Mouse (Mus musculus) heart, adult 2 months (tissue): ENCODE measurements at regions not wholly inside any gene's neighbourhood (a gene's known extent, or its start where the extent isn't known, plus 50 kb on each side); places are given as distances from the start of the nearest gene placed in this dataset.

Source experiments
- DNase-seq, 2 experiments: peaks; one replicate each; pipeline ENCODE4 v3.0.0; 2021
- H3K27ac ChIP-seq: fragments of 200-600 bp; 2 replicates; pipeline ENCODE4 v1.8.1; 2022
- H3K27me3 ChIP-seq: fragments of 200-500 bp; 2 replicates; pipeline ENCODE4 v1.6.1; 2012; ENCODE audit warnings: mild to moderate bottlenecking, low read length, inconsistent platforms, mixed read lengths; ENCODE audit not compliant: control insufficient read depth, insufficient read depth
- H3K36me3 ChIP-seq: fragments of 200-500 bp; 2 replicates; pipeline ENCODE4 v1.6.1; 2012; ENCODE audit warnings: low read length, inconsistent platforms; ENCODE audit not compliant: control insufficient read depth, insufficient read depth
- H3K4me1 ChIP-seq: fragments of 200-500 bp; 2 replicates; pipeline ENCODE4 v1.6.1; 2011; ENCODE audit warnings: low read length; ENCODE audit not compliant: control insufficient read depth, insufficient read depth
- H3K4me3 ChIP-seq: fragments of 200-600 bp; 2 replicates; pipeline ENCODE4 v1.8.1; 2022
- H3K79me2 ChIP-seq: fragments of 200-500 bp; replicated peaks from 2 replicates; pipeline ENCODE4 v1.6.1; 2012; ENCODE audit warnings: mild to moderate bottlenecking, inconsistent platforms, low read length, moderate library complexity, mixed read lengths; ENCODE audit not compliant: control insufficient read depth, insufficient read depth
- H3K9ac ChIP-seq: fragments of 200-500 bp; 2 replicates; pipeline ENCODE4 v1.6.1; 2012; ENCODE audit warnings: low read depth, mild to moderate bottlenecking, control low read depth, inconsistent platforms, low read length, mixed read lengths
- CTCF ChIP-seq: fragments of 200-600 bp; IDR thresholded peaks from 2 replicates; pipeline ENCODE4 v1.8.1; 2022; ENCODE audit warnings: antibody characterized with exemption, mild to moderate bottlenecking, moderate library complexity
- EP300 ChIP-seq: fragments of 200-500 bp; IDR thresholded peaks from 2 replicates; pipeline ENCODE4 v1.6.1; 2011; ENCODE audit warnings: low read depth, low read length, control low read depth; ENCODE audit not compliant: insufficient read depth
- POLR2A ChIP-seq: fragments of 200-500 bp; IDR thresholded peaks from 2 replicates; pipeline ENCODE4 v1.6.1; 2011; ENCODE audit warnings: mild to moderate bottlenecking, low read depth, low read length, control low read depth; ENCODE audit not compliant: insufficient read depth
- WGBS: fragments of 180-500 bp; shearing (Covaris S2); methylation state at CpG from one replicate; pipeline ENCODE4 v1.1.7; 2018; 5-methylcytosine and 5-hydroxymethylcytosine counted together
- intact Hi-C: fragments of 180-260 bp; cut with DNase I; formaldehyde crosslinking; loops from one replicate; pipeline ENCODE4 v1.15.1; 2025

- no peak for TF ChIP-seq EP300
- TF ChIP-seq POLR2A: no peak
- TF ChIP-seq CTCF: no peak
- Histone ChIP-seq H3K79me2 (no peaks in the 10 kb centered on the region), H3K27me3 (no peaks in the 10 kb centered on the region), H3K4me1 (no peaks in the 10 kb centered on the region), H3K27ac (no peak overlapping the region), H3K4me3 (no peak overlapping the region), H3K9ac (no peak overlapping the region), H3K36me3 (no peaks in the 10 kb centered on the region)
- WGBS: 91% methylated on average over 2 of the region's 2 CpGs
- intact Hi-C loops: no loop called here
- DNase-seq: no peak
These were observed 106.2 kb downstream of the Sec31a start for GRCm38 (mm10) chr5:100309807-100310165.

- no peak overlapping the region for H3K4me3 ChIP-seq
- H3K79me2 ChIP-seq: no peaks in the 10 kb centered on the region
- intact Hi-C loops: no loop called here
- no peak for DNase-seq
- H3K4me1 ChIP-seq: no peaks in the 10 kb centered on the region
- H3K9ac ChIP-seq: no peak overlapping the region
- H3K27ac ChIP-seq: no peak overlapping the region
- H3K27me3 ChIP-seq: no peaks in the 10 kb centered on the region
- TF ChIP-seq EP300: no peak
- TF ChIP-seq CTCF: no peak
- no peak for TF ChIP-seq POLR2A
- H3K36me3 ChIP-seq: no peaks in the 10 kb centered on the region
- 71% methylated on average over 17 of the region's 17 CpGs for WGBS
These were observed 106.8 kb downstream of the Sec31a start for GRCm38 (mm10) chr5:100309071-100309806.

GRCm38 (mm10) chr5:100304403-100304802 is 111.6 kb downstream of the Sec31a start:
- no peaks in the 10 kb centered on the region for H3K27me3 ChIP-seq
- H3K27ac ChIP-seq: no peak overlapping the region
- intact Hi-C loops: no loop called here
- no peak overlapping the region for H3K4me3 ChIP-seq
- TF ChIP-seq EP300 (no peak), CTCF (peak; percentile 27), POLR2A (no peak)
- no peak overlapping the region for H3K9ac ChIP-seq
- no peaks in the 10 kb centered on the region for H3K79me2 ChIP-seq
- DNase-seq: no peak
- 44% methylated on average over 3 of the region's 3 CpGs for WGBS
- H3K36me3 ChIP-seq: no peaks in the 10 kb centered on the region
- no peaks in the 10 kb centered on the region for H3K4me1 ChIP-seq

- H3K27me3 ChIP-seq: no peaks in the 10 kb centered on the region
- no peak overlapping the region for H3K9ac ChIP-seq
- intact Hi-C loops: no loop called here
- TF ChIP-seq POLR2A: no peak
- WGBS: 75% methylated on average over 17 of the region's 17 CpGs
- no peaks in the 10 kb centered on the region for H3K79me2 ChIP-seq
- DNase-seq: no peak
- no peaks in the 10 kb centered on the region for H3K36me3 ChIP-seq
- H3K27ac ChIP-seq: no peak overlapping the region
- no peak overlapping the region for H3K4me3 ChIP-seq
- no peaks in the 10 kb centered on the region for H3K4me1 ChIP-seq
These were observed 113.8 kb downstream of the Sec31a start for GRCm38 (mm10) chr5:100302068-100302775.

- Histone ChIP-seq H3K79me2 (no peaks in the 10 kb centered on the region), H3K4me1 (no peaks in the 10 kb centered on the region), H3K27ac (no peak overlapping the region), H3K27me3 (no peaks in the 10 kb centered on the region), H3K36me3 (no peaks in the 10 kb centered on the region), H3K4me3 (no peak overlapping the region), H3K9ac (no peak overlapping the region)
- intact Hi-C loops: no loop called here
- TF ChIP-seq EP300 (no peak), CTCF (no peak), POLR2A (no peak)
- WGBS: 84% methylated on average over 4 of the region's 4 CpGs
- no peak for DNase-seq
These were observed 116.9 kb downstream of the Sec31a start for GRCm38 (mm10) chr5:100299141-100299540.

- Histone ChIP-seq H3K4me1 (no peaks in the 10 kb centered on the region), H3K79me2 (no peaks in the 10 kb centered on the region), H3K36me3 (no peaks in the 10 kb centered on the region), H3K9ac (no peak overlapping the region), H3K4me3 (no peak overlapping the region), H3K27ac (no peak overlapping the region), H3K27me3 (no peaks in the 10 kb centered on the region)
- intact Hi-C loops: no loop called here
- no peak for TF ChIP-seq EP300
- WGBS: 59% methylated on average over 7 of the region's 7 CpGs
- DNase-seq: no peak
These were observed 121.8 kb downstream of the Sec31a start for GRCm38 (mm10) chr5:100294189-100294588.
